Mouse (Mus musculus) thymus, postnatal 36 days (tissue): Measurements from ENCODE around the gene Rfx8.
A peak's percentile ranks its signal among the peaks of the same experiment; 100 is the strongest.

Experiments
- DNase-seq, 2 experiments: peaks; one replicate each; pipeline ENCODE4 v3.0.0; 2022; ENCODE audit warnings: mixed read lengths in 2 of 2

The Rfx8 gene

GRCm38 (mm10) chr1:39734311-39734710, 13.5 kb upstream of the Rfx8 start:
- peak; percentile 52 for DNase-seq

- DNase-seq = no peak
Observed at GRCm38 (mm10) chr1:39733876-39734275, 13.1 kb upstream of the Rfx8 start.

GRCm38 (mm10) chr1:39732081-39732480, 11.3 kb upstream of the Rfx8 start:
- no peak for DNase-seq

- DNase-seq = no peak
Observed at GRCm38 (mm10) chr1:39731543-39731942, 10.7 kb upstream of the Rfx8 start.

GRCm38 (mm10) chr1:39730868-39731267, 10.1 kb upstream of the Rfx8 start:
- DNase-seq = no peak

- no peak for DNase-seq
Observed at GRCm38 (mm10) chr1:39729919-39730318, 9.1 kb upstream of the Rfx8 start.

GRCm38 (mm10) chr1:39721351-39721726, 542 bp upstream of the Rfx8 start:
- no peak for DNase-seq

GRCm38 (mm10) chr1:39720186-39720585, 611 bp downstream of the Rfx8 start:
- DNase-seq = no peak

GRCm38 (mm10) chr1:39715551-39715950, 5.2 kb downstream of the Rfx8 start:
- DNase-seq = no peak

GRCm38 (mm10) chr1:39714729-39715128, 6.1 kb downstream of the Rfx8 start:
- DNase-seq = no peak

GRCm38 (mm10) chr1:39713842-39714658, 6.7 kb downstream of the Rfx8 start:
- no peak for DNase-seq

GRCm38 (mm10) chr1:39713300-39713699, 7.5 kb downstream of the Rfx8 start:
- no peak for DNase-seq

- DNase-seq = no peak
Observed at GRCm38 (mm10) chr1:39712261-39712660, 8.5 kb downstream of the Rfx8 start.

- DNase-seq = no peak
Observed at GRCm38 (mm10) chr1:39710604-39711003, 10.2 kb downstream of the Rfx8 start.

GRCm38 (mm10) chr1:39710016-39710415, 10.8 kb downstream of the Rfx8 start:
- no peak for DNase-seq

- no peak for DNase-seq
Observed at GRCm38 (mm10) chr1:39708778-39709177, 12.0 kb downstream of the Rfx8 start.

- DNase-seq = no peak
Observed at GRCm38 (mm10) chr1:39702216-39703046, 18.4 kb downstream of the Rfx8 start.

- DNase-seq = peak; percentile 27 to 64
Observed at GRCm38 (mm10) chr1:39701274-39701602, 19.6 kb downstream of the Rfx8 start.

GRCm38 (mm10) chr1:39700599-39701273, 20.1 kb downstream of the Rfx8 start:
- DNase-seq = no peak

GRCm38 (mm10) chr1:39698456-39698855, 22.3 kb downstream of the Rfx8 start:
- no peak for DNase-seq

GRCm38 (mm10) chr1:39695198-39695597, 25.6 kb downstream of the Rfx8 start:
- no peak for DNase-seq

- DNase-seq = no peak
Observed at GRCm38 (mm10) chr1:39694756-39695155, 26.0 kb downstream of the Rfx8 start.

GRCm38 (mm10) chr1:39691974-39692373, 28.8 kb downstream of the Rfx8 start:
- no peak for DNase-seq

- no peak for DNase-seq
Observed at GRCm38 (mm10) chr1:39691061-39691460, 29.7 kb downstream of the Rfx8 start.
